Mouse (Mus musculus) forebrain, embryonic 14.5 days (tissue): ENCODE results near the gene Nrxn3. TPM values are rescaled to one million over a fixed set of nuclear protein-coding genes. Genes with fewer than 3 reads are reported as not detected.

ENCODE experiments used
- ATAC-seq: fragments of 200-750 bp; cut with Nextera tagmentation; 2 replicates; pipeline ENCODE4 v1.8.0; 2017; ENCODE audit warnings: mild to moderate bottlenecking, moderate library complexity
- DNase-seq: peaks from one replicate; pipeline ENCODE4 v3.0.0-alpha.2; 2015; ENCODE audit warnings: low spot score
- H3K27ac ChIP-seq: fragments of 300-500 bp; sonication (generic); 2 replicates; pipeline ENCODE4 v1.5.1; 2014; ENCODE audit warnings: low read depth, mild to moderate bottlenecking, control low read depth, low read length, moderate library complexity
- H3K27me3 ChIP-seq: fragments of 300-500 bp; sonication (generic); replicated peaks from 2 replicates; pipeline ENCODE4 v1.6.1; 2014; ENCODE audit warnings: low read length, control low read depth, mixed read lengths; ENCODE audit not compliant: control insufficient read depth, insufficient read depth
- H3K36me3 ChIP-seq: fragments of 300-500 bp; sonication (generic); 2 replicates; pipeline ENCODE4 v1.6.1; 2014; ENCODE audit warnings: low read length, control low read depth; ENCODE audit not compliant: control insufficient read depth, insufficient read depth
- H3K4me1 ChIP-seq: fragments of 300-500 bp; sonication (generic); 2 replicates; pipeline ENCODE4 v1.6.1; 2014; ENCODE audit warnings: antibody characterized with exemption, low read length, control low read depth; ENCODE audit not compliant: control insufficient read depth, insufficient read depth
- H3K4me2 ChIP-seq: fragments of 300-500 bp; sonication (generic); 2 replicates; pipeline ENCODE4 v1.6.1; 2014; ENCODE audit warnings: mild to moderate bottlenecking, control low read depth, low read length
- H3K4me3 ChIP-seq: fragments of 300-500 bp; sonication (generic); 2 replicates; pipeline ENCODE4 v1.5.1; 2014; ENCODE audit warnings: low read depth, low read length, control low read depth
- H3K9ac ChIP-seq: fragments of 300-500 bp; sonication (generic); 2 replicates; pipeline ENCODE4 v1.6.1; 2014; ENCODE audit warnings: mild to moderate bottlenecking, low read length, control low read depth, moderate library complexity
- H3K9me3 ChIP-seq: fragments of 300-500 bp; sonication (generic); replicated peaks from 2 replicates; pipeline ENCODE4 v1.6.1; 2016; ENCODE audit warnings: low read length, control low read depth, mixed read lengths; ENCODE audit not compliant: control insufficient read depth
- WGBS: fragments of 180-500 bp; shearing (Covaris S2); extraction: QIAGEN DNeasy Blood & Tissue Kit; methylation state at CpG from one replicate; pipeline ENCODE4 v1.1.7; 2014; 5-methylcytosine and 5-hydroxymethylcytosine counted together
- polyA plus RNA-seq: library from polyadenylated mRNA; unstranded; fragments of >200 nt; fragmentation: Nextera tagmentation; extraction: Ambion mirVana; gene quantifications from 2 replicates; pipeline ENCODE4 v1.2.1, GENCODE M21; 2014

The Nrxn3 gene
- polyA plus RNA-seq, 1 experiment from 2014 or later, result 39.6 TPM

GRCm38 (mm10) chr12:89640046-89640445, 917.4 kb downstream of the Nrxn3 start:
- no peaks in the 10 kb centered on the region for H3K36me3 ChIP-seq
- no peak overlapping the region for H3K4me3 ChIP-seq
- H3K27me3 ChIP-seq, result no peaks in the 10 kb centered on the region
- no peak overlapping the region for H3K4me2 ChIP-seq
- no peak for DNase-seq
- 89% methylated on average over 4 of the region's 4 CpGs for WGBS
- ATAC-seq, result no peak
- H3K9me3 ChIP-seq, result no peaks in the 10 kb centered on the region
- no peak overlapping the region for H3K9ac ChIP-seq
- no peaks in the 10 kb centered on the region for H3K4me1 ChIP-seq
- no peak overlapping the region for H3K27ac ChIP-seq

- ATAC-seq, result no peak
- DNase-seq, result no peak
- Histone ChIP-seq H3K4me1 (no peaks in the 10 kb centered on the region), H3K27me3 (no peaks in the 10 kb centered on the region), H3K9ac (no peak overlapping the region), H3K4me3 (no peak overlapping the region), H3K27ac (no peak overlapping the region), H3K9me3 (no peaks in the 10 kb centered on the region), H3K36me3 (no peaks in the 10 kb centered on the region), H3K4me2 (no peak overlapping the region)
- 2% methylated on average over 1 of the region's 1 CpGs for WGBS
Measured at GRCm38 (mm10) chr12:89641460-89641859, 918.8 kb downstream of the Nrxn3 start.

GRCm38 (mm10) chr12:89653211-89653610, 930.5 kb downstream of the Nrxn3 start:
- H3K36me3 ChIP-seq, result no peaks in the 10 kb centered on the region

DNA sequence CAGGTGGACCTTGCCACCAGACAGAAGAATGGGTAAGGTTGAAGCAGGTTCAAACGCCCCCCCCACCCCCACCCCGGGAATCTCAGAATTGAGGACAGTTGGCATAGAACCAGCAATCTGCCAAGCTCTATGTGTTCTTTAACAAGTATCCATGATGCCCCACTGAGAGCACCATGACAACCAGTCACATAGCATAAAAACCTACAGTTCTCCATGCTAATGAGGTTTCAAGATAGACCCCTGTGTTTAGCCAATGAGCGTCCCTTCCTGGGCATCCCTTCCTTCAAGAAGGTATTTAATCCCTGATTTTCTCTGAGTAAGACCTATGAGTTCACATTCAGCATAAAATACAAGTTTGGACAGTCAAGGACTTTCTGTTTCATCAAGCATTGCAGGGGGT, 938.5 kb downstream of the Nrxn3 start:
- no peaks in the 10 kb centered on the region for H3K9me3 ChIP-seq
- peaks cover 2% of the 10 kb centered on the region; the same call in 1 of the 2 replicates for H3K4me1 ChIP-seq
- no peak overlapping the region for H3K9ac ChIP-seq
- H3K27ac ChIP-seq, result no peak overlapping the region
- H3K4me3 ChIP-seq, result no peak overlapping the region
- 22% methylated on average over 3 of the region's 3 CpGs for WGBS
- ATAC-seq (0 out of 2 replicates have a peak, but pooled peaks have one; percentile 52), DNase-seq (peak; percentile 37)
- no peaks in the 10 kb centered on the region for H3K36me3 ChIP-seq
- H3K27me3 ChIP-seq, result no peaks in the 10 kb centered on the region
- H3K4me2 ChIP-seq, result no peak overlapping the region

More at GRCm38 (mm10) chr12:89653211-89653610, 930.5 kb downstream of the Nrxn3 start:
- no peak overlapping the region for H3K27ac ChIP-seq
- no peak for ATAC-seq
- no peak overlapping the region for H3K4me2 ChIP-seq
- H3K4me1 ChIP-seq, result no peaks in the 10 kb centered on the region
- 89% methylated on average over 2 of the region's 2 CpGs for WGBS
- no peaks in the 10 kb centered on the region for H3K9me3 ChIP-seq
- no peaks in the 10 kb centered on the region for H3K27me3 ChIP-seq
- no peak overlapping the region for H3K9ac ChIP-seq
- no peak for DNase-seq
- H3K4me3 ChIP-seq, result no peak overlapping the region

- no peak overlapping the region for H3K4me2 ChIP-seq
- H3K9me3 ChIP-seq, result no peaks in the 10 kb centered on the region
- H3K27ac ChIP-seq, result no peak overlapping the region
- DNase-seq (peak; percentile 65), ATAC-seq (peak; percentile 37; the same call in 1 of the 2 replicates)
- 62% methylated on average over 2 of the region's 2 CpGs for WGBS
- no peak overlapping the region for H3K9ac ChIP-seq
- H3K36me3 ChIP-seq, result no peaks in the 10 kb centered on the region
- no peaks in the 10 kb centered on the region for H3K4me1 ChIP-seq
- H3K27me3 ChIP-seq, result no peaks in the 10 kb centered on the region
- no peak overlapping the region for H3K4me3 ChIP-seq
Measured at GRCm38 (mm10) chr12:89668856-89669255, 946.2 kb downstream of the Nrxn3 start.

DNA sequence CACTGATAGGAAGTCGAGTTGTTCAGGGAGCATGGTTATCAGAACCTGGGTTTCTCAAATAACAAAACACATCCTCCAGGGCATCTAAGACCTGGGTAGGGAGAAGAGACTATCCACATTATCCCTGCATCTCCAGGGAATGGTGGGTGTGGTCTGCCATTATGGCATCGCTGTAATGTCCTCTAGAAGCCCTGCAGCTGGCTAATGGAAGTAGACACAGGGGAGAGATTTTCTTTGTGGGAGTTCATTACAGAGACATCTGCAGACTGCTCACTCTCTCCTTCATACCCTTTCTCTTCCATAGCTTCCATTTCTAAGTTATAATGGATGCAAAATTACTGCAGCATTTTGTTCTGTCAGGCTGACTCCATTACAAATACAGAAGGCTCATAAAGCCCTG, 950.1 kb downstream of the Nrxn3 start:
- Histone ChIP-seq H3K4me3 (no peak overlapping the region), H3K9me3 (no peaks in the 10 kb centered on the region), H3K9ac (no peak overlapping the region), H3K27ac (no peak overlapping the region), H3K36me3 (no peaks in the 10 kb centered on the region), H3K27me3 (no peaks in the 10 kb centered on the region), H3K4me1 (no peaks in the 10 kb centered on the region), H3K4me2 (no peak overlapping the region)
- ATAC-seq (no peak), DNase-seq (no peak)
- WGBS, result 69% methylated on average over 2 of the region's 2 CpGs

DNA sequence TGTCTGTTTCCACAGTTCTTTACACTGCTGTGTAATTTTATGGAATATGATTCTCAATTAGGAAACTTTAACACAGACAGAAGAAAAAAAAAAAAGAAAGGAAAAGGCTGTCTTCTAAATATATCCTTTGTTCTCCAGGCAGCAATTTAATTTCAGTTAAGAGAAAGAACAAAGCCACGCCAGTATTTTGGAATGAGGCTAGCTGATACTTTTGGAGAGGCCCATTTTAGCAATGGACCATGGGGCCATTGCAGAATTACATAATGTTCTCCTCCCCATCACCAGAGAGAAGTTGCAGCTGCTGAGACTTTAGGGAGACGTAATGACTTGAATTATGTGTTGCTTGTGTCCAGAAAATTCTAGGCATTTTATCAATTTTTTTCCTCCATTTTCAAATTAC, 963.0 kb downstream of the Nrxn3 start:
- no peak for DNase-seq
- ATAC-seq, result no peak
- Histone ChIP-seq H3K4me2 (no peak overlapping the region), H3K27ac (no peak overlapping the region), H3K9me3 (no peaks in the 10 kb centered on the region), H3K4me3 (no peak overlapping the region), H3K9ac (no peak overlapping the region), H3K36me3 (no peaks in the 10 kb centered on the region), H3K27me3 (no peaks in the 10 kb centered on the region), H3K4me1 (no peaks in the 10 kb centered on the region)
- 88% methylated on average over 2 of the region's 2 CpGs for WGBS

DNA sequence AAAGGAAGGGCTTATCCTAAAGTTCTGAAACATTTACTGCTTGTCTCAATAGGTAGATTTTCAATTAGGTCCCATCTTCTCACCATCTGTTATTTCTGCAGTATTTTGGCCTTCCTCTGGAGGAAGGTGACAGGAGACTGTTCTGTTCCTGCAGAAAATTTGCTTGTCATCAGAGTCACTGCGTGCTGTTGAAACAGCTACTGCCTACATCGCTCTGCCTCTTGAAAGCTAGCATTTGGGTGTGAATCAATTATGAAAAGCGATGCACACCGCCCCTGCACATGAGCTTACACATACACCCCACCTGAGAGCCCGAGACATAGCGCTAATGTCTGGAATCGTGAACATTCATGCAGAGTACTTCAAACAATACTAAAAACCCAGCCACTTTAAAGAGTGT, 966.4 kb downstream of the Nrxn3 start:
- no peak for DNase-seq
- H3K36me3 ChIP-seq, result no peaks in the 10 kb centered on the region
- H3K27me3 ChIP-seq, result no peaks in the 10 kb centered on the region
- no peak overlapping the region for H3K9ac ChIP-seq
- H3K4me1 ChIP-seq, result no peaks in the 10 kb centered on the region
- no peak overlapping the region for H3K4me2 ChIP-seq
- no peak overlapping the region for H3K27ac ChIP-seq
- 92% methylated on average over 7 of the region's 7 CpGs for WGBS
- H3K4me3 ChIP-seq, result no peak overlapping the region
- ATAC-seq, result no peak
- no peaks in the 10 kb centered on the region for H3K9me3 ChIP-seq

DNA sequence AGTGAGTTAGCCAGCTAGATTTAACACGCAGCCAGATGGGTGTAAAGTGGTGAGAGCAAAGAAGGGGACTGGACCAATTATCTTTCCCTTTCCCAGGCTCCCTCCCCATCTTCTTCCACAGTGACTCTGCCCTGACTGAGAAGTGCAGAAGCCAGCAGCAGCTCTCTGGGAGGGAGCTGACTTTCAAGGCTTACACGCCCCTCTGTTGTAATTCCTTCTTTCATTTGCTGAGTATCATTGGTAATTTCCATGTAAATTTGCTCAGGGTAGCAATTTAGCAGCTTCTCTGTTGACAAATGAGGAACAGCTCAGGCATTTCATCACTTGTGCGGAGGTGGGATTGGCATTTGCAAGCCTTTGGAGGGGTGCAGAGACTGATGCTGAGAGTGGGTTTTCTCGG, 976.8 kb downstream of the Nrxn3 start:
- Histone ChIP-seq H3K4me2 (peak overlapping the region; percentile 4; the same call in 1 of the 2 replicates), H3K4me1 (no peaks in the 10 kb centered on the region), H3K27ac (peak overlapping the region; percentile 33; the same call in 1 of the 2 replicates), H3K27me3 (no peaks in the 10 kb centered on the region), H3K9ac (no peak overlapping the region), H3K9me3 (no peaks in the 10 kb centered on the region), H3K4me3 (no peak overlapping the region), H3K36me3 (no peaks in the 10 kb centered on the region)
- ATAC-seq (peak; percentile 84), DNase-seq (peak; percentile 77)
- 5% methylated on average over 4 of the region's 4 CpGs for WGBS
